Mouse (Mus musculus) bone marrow macrophage, adult 2 months (primary cell): Measurements from ENCODE around the gene Ctbp2.

Source experiments
- CTCF ChIP-seq: IDR thresholded peaks from 2 replicates; pipeline ENCODE4 v1.5.1; 2012; ENCODE audit warnings: low read depth, mild to moderate bottlenecking, low read length, moderate library complexity
- POLR2A ChIP-seq: IDR thresholded peaks from 2 replicates; pipeline ENCODE4 v1.6.1; 2012; ENCODE audit warnings: mild to moderate bottlenecking, low read depth, low read length, borderline replicate concordance

- TF ChIP-seq POLR2A (no peak), CTCF (peak; percentile 74)
Measured at GRCm38 (mm10) chr7:133003421-133003820, 120.7 kb downstream of the Ctbp2 start.
